Mouse (Mus musculus): ENCODE measurements around the gene Tbc1d16. TPM values are rescaled to one million over a fixed set of nuclear protein-coding genes. Genes with fewer than 3 reads are reported as not detected.

Gene Tbc1d16
- polyA plus RNA-seq, 1 experiment from 2014 or later = 47.7 TPM

DNA sequence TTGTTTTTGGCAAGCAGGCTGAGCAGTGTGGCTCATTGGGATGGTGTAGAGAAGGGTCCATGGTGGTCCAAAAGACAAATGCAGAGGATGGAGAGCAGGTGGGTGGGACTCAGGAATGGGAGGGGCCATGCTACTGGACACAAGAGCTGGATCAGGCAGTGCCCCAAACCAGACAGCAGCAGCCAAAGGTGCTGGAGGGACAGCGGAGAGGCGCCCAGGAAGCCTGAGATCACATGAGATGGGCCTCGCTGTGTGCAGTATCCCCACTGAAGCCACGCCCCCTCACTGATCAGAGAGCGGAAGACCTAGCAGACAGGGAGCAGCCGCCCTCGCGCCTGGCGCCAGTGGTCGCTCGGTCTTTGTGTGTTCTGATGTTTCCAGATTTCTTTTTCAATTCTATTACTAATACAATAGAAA lies 10.0 kb upstream of the Tbc1d16 start:
- Histone ChIP-seq H3K36me3 (ENCODE audit: control insufficient read depth, insufficient read depth, low read length) (peaks cover 13% of the 10 kb centered on the region; the same call in 1 of the 2 replicates), H3K27ac (ENCODE audit: low read length) (peak overlapping the region; percentile 26; the same call in 1 of the 2 replicates), H3K9me3 (replicated peaks; ENCODE audit: control insufficient read depth, low read length, poor library complexity, severe bottlenecking) (peaks cover 3% of the 10 kb centered on the region; the same call in 1 of the 2 replicates), H3K9ac (ENCODE audit: low read depth, low read length) (no peak overlapping the region), H3K4me3 (ENCODE audit: low read depth, low read length) (peak overlapping the region; percentile 19), H3K4me2 (ENCODE audit: low read length) (peak overlapping the region; percentile 48), H3K27me3 (ENCODE audit: control insufficient read depth, insufficient read depth, low read depth, low read length) (no peaks in the 10 kb centered on the region), H3K4me1 (ENCODE audit: control insufficient read depth, insufficient read depth, low read length) (peaks cover 6% of the 10 kb centered on the region; the same call in 1 of the 2 replicates)
- WGBS = 21% methylated on average over 11 of the region's 11 CpGs
- ATAC-seq = peak; percentile 54

DNA sequence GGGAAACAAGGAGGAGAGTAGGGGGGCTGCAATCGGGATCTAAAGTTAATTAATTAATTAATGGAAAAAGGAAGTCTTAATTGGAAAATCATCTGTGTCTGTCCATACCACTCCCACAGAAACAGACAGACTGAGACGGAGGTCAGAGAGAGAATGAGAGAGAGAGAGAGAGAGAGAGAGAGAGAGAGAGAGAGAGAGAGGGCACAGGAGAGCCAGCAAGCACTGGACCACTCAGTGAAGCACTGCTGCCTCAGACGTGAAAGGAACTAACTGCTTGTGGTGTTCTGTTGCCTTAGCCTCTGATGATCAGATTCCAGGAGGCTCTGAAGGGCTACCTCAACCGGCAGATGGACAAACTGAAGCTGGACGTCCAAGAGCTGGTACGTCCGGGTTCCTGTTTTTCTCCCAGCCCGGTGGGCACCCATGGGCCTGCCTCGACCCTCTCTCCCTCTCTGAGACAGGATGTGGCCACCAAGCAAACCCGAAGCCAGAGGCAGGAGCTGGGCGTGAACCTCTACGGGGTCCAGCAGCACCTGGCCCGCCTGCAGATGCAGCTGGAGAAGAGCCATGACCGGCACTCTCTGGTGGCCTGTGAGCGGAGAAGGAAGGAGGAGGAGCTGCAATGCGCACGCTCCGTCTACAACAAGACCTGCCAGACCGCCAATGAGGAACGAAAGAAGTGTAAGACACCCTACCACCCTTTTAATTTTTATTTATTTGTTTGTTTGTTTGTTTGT lies 9.4 kb upstream of the Tbc1d16 start:
- WGBS = 46% methylated on average over 20 of the region's 20 CpGs
- H3K4me1 ChIP-seq (ENCODE audit: control insufficient read depth, insufficient read depth, low read length) = peaks cover 6% of the 10 kb centered on the region; the same call in 1 of the 2 replicates
- peak overlapping the region; percentile 48 for H3K9ac ChIP-seq (ENCODE audit: low read depth, low read length)
- H3K27me3 ChIP-seq (ENCODE audit: control insufficient read depth, insufficient read depth, low read depth, low read length) = no peaks in the 10 kb centered on the region
- peaks cover 3% of the 10 kb centered on the region; the same call in 1 of the 2 replicates for H3K9me3 ChIP-seq (replicated peaks; ENCODE audit: control insufficient read depth, low read length, poor library complexity, severe bottlenecking)
- H3K27ac ChIP-seq (ENCODE audit: low read length) = peak overlapping the region; percentile 2; the same call in 1 of the 2 replicates
- peak; percentile 43; the same call in 1 of the 2 replicates for ATAC-seq
- peaks cover 13% of the 10 kb centered on the region; the same call in 1 of the 2 replicates for H3K36me3 ChIP-seq (ENCODE audit: control insufficient read depth, insufficient read depth, low read length)
- peak overlapping the region; percentile 19 for H3K4me3 ChIP-seq (ENCODE audit: low read depth, low read length)
- peak overlapping the region; percentile 48 for H3K4me2 ChIP-seq (ENCODE audit: low read length)

DNA sequence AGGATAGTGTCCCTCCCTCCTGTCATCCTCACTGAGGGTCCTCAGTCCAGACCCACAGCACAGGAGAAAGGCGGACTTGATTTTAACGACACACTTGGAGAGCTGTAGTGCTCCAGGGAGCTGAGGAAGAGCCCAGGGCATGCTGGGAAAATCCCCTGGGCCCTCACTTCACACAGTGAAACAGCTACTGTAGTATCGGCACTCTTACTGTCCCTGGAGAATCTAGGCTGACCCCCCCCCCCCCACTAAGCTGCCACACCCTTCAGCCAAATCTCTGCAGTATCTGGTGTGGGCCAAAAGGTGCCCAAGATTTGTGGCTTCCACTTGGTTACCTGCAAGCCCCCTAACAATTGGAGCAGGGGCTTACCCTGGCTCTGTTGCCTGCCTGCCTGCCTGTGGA lies 8.7 kb upstream of the Tbc1d16 start:
- H3K4me3 ChIP-seq (ENCODE audit: low read depth, low read length) = no peak overlapping the region
- peaks cover 13% of the 10 kb centered on the region; the same call in 1 of the 2 replicates for H3K36me3 ChIP-seq (ENCODE audit: control insufficient read depth, insufficient read depth, low read length)
- H3K27ac ChIP-seq (ENCODE audit: low read length) = no peak overlapping the region
- WGBS = 44% methylated on average over 3 of the region's 3 CpGs
- H3K4me2 ChIP-seq (ENCODE audit: low read length) = no peak overlapping the region
- no peaks in the 10 kb centered on the region for H3K27me3 ChIP-seq (ENCODE audit: control insufficient read depth, insufficient read depth, low read depth, low read length)
- no peak overlapping the region for H3K9ac ChIP-seq (ENCODE audit: low read depth, low read length)
- peaks cover 6% of the 10 kb centered on the region; the same call in 1 of the 2 replicates for H3K4me1 ChIP-seq (ENCODE audit: control insufficient read depth, insufficient read depth, low read length)
- no peak for ATAC-seq
- peaks cover 3% of the 10 kb centered on the region; the same call in 1 of the 2 replicates for H3K9me3 ChIP-seq (replicated peaks; ENCODE audit: control insufficient read depth, low read length, poor library complexity, severe bottlenecking)

DNA sequence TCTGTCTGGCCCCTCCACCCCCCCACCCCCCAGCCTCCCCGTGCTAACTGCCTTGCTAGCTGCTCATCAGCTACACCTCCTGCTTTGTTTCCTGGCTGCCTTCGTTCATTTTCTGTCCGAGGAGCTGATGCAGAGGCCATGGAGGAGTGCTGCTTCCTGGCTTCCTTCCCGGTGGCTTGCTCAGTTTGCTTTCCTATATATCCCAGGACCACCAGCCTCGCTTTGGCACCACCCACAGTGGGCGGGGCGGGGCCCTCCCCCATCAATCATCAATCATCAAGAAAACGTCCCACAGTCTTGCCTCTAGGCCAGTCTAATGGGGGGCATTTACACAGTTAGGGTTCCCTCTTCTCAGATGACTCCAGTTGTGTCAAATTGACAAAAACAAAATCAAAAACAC lies 8.1 kb upstream of the Tbc1d16 start:
- no peak overlapping the region for H3K27ac ChIP-seq (ENCODE audit: low read length)
- H3K9ac ChIP-seq (ENCODE audit: low read depth, low read length) = no peak overlapping the region
- WGBS = 48% methylated on average over 8 of the region's 8 CpGs
- no peaks in the 10 kb centered on the region for H3K27me3 ChIP-seq (ENCODE audit: control insufficient read depth, insufficient read depth, low read depth, low read length)
- H3K4me1 ChIP-seq (ENCODE audit: control insufficient read depth, insufficient read depth, low read length) = peaks cover 6% of the 10 kb centered on the region; the same call in 1 of the 2 replicates
- no peak overlapping the region for H3K4me3 ChIP-seq (ENCODE audit: low read depth, low read length)
- H3K9me3 ChIP-seq (replicated peaks; ENCODE audit: control insufficient read depth, low read length, poor library complexity, severe bottlenecking) = peaks cover 3% of the 10 kb centered on the region; the same call in 1 of the 2 replicates
- H3K4me2 ChIP-seq (ENCODE audit: low read length) = no peak overlapping the region
- ATAC-seq = no peak
- peaks cover 13% of the 10 kb centered on the region; the same call in 1 of the 2 replicates for H3K36me3 ChIP-seq (ENCODE audit: control insufficient read depth, insufficient read depth, low read length)

DNA sequence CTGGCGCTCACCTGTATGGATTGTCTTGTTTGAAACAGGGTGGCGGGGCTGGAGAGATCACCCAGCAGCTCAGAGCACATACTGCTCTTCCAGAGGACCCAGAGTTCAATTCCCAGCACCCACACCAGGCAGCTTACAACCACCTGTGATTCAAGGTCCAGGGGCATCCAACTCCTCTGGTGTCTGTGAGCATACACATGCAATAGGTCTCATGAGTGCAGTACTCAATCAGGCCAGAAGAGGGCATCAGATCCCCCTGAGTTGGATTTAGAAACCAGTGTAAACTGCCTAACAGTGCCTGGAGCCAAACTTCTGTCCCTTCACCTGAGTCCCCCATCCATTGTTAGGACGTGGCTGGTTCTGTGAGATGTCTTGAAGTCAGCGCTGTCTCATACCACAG lies 7.3 kb upstream of the Tbc1d16 start:
- no peak overlapping the region for H3K4me2 ChIP-seq (ENCODE audit: low read length)
- H3K9me3 ChIP-seq (replicated peaks; ENCODE audit: control insufficient read depth, low read length, poor library complexity, severe bottlenecking) = peaks cover 3% of the 10 kb centered on the region; the same call in 1 of the 2 replicates
- WGBS = 83% methylated on average over 4 of the region's 4 CpGs
- no peak overlapping the region for H3K4me3 ChIP-seq (ENCODE audit: low read depth, low read length)
- no peak overlapping the region for H3K9ac ChIP-seq (ENCODE audit: low read depth, low read length)
- no peaks in the 10 kb centered on the region for H3K27me3 ChIP-seq (ENCODE audit: control insufficient read depth, insufficient read depth, low read depth, low read length)
- peaks cover 13% of the 10 kb centered on the region; the same call in 1 of the 2 replicates for H3K36me3 ChIP-seq (ENCODE audit: control insufficient read depth, insufficient read depth, low read length)
- no peak for ATAC-seq
- H3K27ac ChIP-seq (ENCODE audit: low read length) = no peak overlapping the region
- peaks cover 6% of the 10 kb centered on the region; the same call in 1 of the 2 replicates for H3K4me1 ChIP-seq (ENCODE audit: control insufficient read depth, insufficient read depth, low read length)

DNA sequence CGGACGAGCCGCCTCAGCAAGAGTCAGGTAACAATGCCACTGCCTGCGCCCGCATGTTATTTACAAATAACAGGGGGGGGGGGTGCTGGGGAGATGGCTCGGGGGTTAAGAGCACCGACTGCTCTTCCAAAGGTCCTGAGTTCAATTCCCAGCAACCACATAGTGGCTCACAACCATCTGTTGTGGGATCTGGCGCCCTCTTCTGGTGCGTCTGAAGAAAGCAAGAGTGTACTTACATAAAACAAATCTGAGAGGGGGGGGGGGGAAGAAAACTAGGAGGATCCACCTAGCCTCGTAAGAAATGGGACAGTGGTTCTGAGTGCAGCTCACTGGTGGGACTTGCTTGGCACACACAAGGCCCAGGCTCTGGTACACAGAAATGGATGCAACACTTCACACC lies 6.5 kb upstream of the Tbc1d16 start:
- Histone ChIP-seq H3K27ac (ENCODE audit: low read length) (no peak overlapping the region), H3K27me3 (ENCODE audit: control insufficient read depth, insufficient read depth, low read depth, low read length) (no peaks in the 10 kb centered on the region), H3K36me3 (ENCODE audit: control insufficient read depth, insufficient read depth, low read length) (peaks cover 11% of the 10 kb centered on the region; the same call in 1 of the 2 replicates), H3K4me3 (ENCODE audit: low read depth, low read length) (no peak overlapping the region), H3K9ac (ENCODE audit: low read depth, low read length) (no peak overlapping the region), H3K4me2 (ENCODE audit: low read length) (no peak overlapping the region), H3K4me1 (ENCODE audit: control insufficient read depth, insufficient read depth, low read length) (peaks cover 14% of the 10 kb centered on the region), H3K9me3 (replicated peaks; ENCODE audit: control insufficient read depth, low read length, poor library complexity, severe bottlenecking) (peaks cover 3% of the 10 kb centered on the region; the same call in 1 of the 2 replicates)
- ATAC-seq = no peak
- WGBS = 97% methylated on average over 10 of the region's 10 CpGs

DNA sequence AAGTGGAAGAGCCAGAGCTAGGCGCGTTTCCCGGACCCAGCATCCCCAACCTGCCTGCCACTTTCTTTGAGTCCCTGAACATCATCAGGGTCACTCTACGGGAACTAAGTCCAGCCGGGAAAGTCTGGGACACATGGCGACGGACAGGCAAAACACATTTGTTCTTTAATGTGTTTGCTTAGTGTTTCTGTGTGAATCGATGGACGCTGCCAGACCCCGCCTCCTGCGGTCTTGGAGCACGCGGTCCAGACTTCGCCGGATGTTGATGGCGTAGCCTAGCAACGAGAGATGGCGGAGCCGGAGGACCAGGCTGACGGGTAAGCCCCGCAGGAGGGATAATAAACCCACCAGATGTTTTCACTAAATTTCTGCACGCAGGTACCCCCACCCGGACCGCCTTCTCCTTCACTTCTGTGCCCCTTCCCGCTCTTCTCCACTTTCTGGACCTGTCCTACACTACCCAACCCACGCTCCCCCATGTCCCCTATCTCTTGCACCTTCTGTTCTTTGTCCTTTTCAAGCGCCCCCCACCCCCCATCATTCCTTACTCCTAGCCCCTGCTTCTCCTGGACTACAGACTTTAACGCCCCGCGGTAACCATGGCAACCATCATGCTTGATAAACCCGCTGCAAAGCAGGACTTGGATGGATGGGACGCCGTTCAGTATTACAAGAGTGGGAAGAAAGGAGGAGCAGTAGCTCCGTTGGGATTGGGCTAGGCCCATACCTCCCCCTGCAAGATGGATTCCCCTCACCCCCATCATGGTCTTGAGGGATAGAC lies 737 bp upstream of the Tbc1d16 start:
- Histone ChIP-seq H3K4me1 (ENCODE audit: control insufficient read depth, insufficient read depth, low read length) (peaks cover 34% of the 10 kb centered on the region), H3K9me3 (replicated peaks; ENCODE audit: control insufficient read depth, low read length, poor library complexity, severe bottlenecking) (no peaks in the 10 kb centered on the region), H3K27me3 (ENCODE audit: control insufficient read depth, insufficient read depth, low read depth, low read length) (no peaks in the 10 kb centered on the region), H3K27ac (ENCODE audit: low read length) (peak overlapping the region; percentile 80), H3K9ac (ENCODE audit: low read depth, low read length) (peak overlapping the region; percentile 84), H3K4me2 (ENCODE audit: low read length) (peak overlapping the region; percentile 99), H3K36me3 (ENCODE audit: control insufficient read depth, insufficient read depth, low read length) (no peaks in the 10 kb centered on the region), H3K4me3 (ENCODE audit: low read depth, low read length) (peak overlapping the region; percentile 70)
- under 1% methylated on average over 34 of the region's 34 CpGs for WGBS
- ATAC-seq = peak; percentile 90

DNA sequence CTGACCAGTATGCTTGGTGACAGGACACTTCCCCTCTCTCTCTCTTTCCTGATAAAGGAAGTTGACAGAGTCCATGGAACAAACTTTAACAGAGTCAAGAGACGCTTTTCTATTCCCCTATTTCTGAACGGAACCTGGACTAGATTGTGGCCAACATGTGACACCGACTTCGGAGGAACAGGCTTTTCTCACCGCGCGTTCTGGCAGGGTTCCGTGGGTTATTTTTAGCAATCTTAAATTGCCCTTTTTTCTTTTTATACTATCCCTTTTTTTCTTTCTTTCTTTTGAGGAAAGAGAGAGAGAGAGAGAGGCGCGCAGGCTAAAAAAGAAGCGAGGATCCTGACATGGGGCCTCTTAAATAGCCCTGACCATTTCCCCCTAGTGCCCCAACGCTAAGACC lies 708 bp downstream of the Tbc1d16 start:
- no peaks in the 10 kb centered on the region for H3K36me3 ChIP-seq (ENCODE audit: control insufficient read depth, insufficient read depth, low read length)
- peak overlapping the region; percentile 99 for H3K4me2 ChIP-seq (ENCODE audit: low read length)
- no peak for ATAC-seq
- peak overlapping the region; percentile 84 for H3K9ac ChIP-seq (ENCODE audit: low read depth, low read length)
- H3K4me3 ChIP-seq (ENCODE audit: low read depth, low read length) = peak overlapping the region; percentile 70
- 2% methylated on average over 12 of the region's 12 CpGs for WGBS
- peak overlapping the region; percentile 80 for H3K27ac ChIP-seq (ENCODE audit: low read length)
- H3K4me1 ChIP-seq (ENCODE audit: control insufficient read depth, insufficient read depth, low read length) = peaks cover 36% of the 10 kb centered on the region
- H3K27me3 ChIP-seq (ENCODE audit: control insufficient read depth, insufficient read depth, low read depth, low read length) = no peaks in the 10 kb centered on the region
- no peaks in the 10 kb centered on the region for H3K9me3 ChIP-seq (replicated peaks; ENCODE audit: control insufficient read depth, low read length, poor library complexity, severe bottlenecking)
